Mouse (Mus musculus) layer of hippocampus, postnatal 10 days (tissue): ENCODE measurements at regions not wholly inside any gene's neighbourhood (a gene's known extent, or its start where the extent isn't known, plus 50 kb on each side); places are given as distances from the start of the nearest gene placed in this dataset.

Source experiments
- DNase-seq, 2 experiments: peaks; one replicate each; pipeline ENCODE4 v3.0.0; 2021; ENCODE audit warnings: low spot score in 2 of 2

- no peak for DNase-seq
These were observed 168.3 kb upstream of the Jmjd1c start for GRCm38 (mm10) chr10:66927651-66928050.

GRCm38 (mm10) chr10:66928211-66928990 is 167.5 kb upstream of the Jmjd1c start:
- DNase-seq = no peak

DNA sequence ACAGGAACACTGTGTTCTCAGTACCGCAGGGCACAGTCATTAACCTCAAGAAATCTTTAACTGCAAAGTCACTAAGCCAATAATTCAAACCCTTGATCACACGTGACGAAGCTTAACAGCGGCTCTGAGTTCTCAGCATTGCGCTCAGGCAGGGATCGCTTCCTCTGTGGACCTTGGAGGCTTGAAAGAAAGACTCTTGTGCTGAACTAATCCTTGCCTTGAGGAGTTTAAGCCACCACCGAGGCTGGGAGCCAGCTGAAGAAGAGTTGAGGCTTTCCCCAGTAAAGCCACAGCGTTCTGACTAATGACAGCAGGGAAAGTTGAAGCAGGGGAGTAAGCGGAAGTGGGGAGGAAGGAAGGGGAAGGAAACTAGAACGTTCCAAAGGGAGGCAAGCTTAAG is 165.4 kb upstream of the Jmjd1c start:
- DNase-seq = no peak

DNA sequence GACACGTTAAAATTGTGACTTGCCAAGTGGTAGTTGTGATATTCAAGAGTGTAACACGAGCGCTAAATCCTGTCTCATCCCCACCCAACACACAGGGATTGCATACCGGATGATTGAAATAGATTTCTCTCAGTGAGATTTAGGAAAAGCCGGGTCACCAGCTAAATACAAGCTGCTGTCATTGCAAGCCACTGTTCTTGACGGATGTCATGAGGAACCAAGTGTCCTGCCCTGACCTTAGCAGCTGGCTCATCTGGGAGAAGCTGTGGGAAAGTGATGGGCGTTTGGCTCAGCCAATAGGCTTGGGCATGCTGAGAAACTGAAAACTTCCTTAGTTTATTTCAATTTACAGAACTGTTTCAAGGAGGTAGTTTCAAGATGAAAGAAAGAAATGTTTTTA is 164.4 kb upstream of the Jmjd1c start:
- no peak for DNase-seq

GRCm38 (mm10) chr10:66932544-66932943 is 163.4 kb upstream of the Jmjd1c start:
- no peak for DNase-seq

- DNase-seq = no peak
These were observed 162.2 kb upstream of the Jmjd1c start for GRCm38 (mm10) chr10:66933689-66934088.

GRCm38 (mm10) chr10:66935731-66936130 is 160.2 kb upstream of the Jmjd1c start:
- DNase-seq = no peak

DNA sequence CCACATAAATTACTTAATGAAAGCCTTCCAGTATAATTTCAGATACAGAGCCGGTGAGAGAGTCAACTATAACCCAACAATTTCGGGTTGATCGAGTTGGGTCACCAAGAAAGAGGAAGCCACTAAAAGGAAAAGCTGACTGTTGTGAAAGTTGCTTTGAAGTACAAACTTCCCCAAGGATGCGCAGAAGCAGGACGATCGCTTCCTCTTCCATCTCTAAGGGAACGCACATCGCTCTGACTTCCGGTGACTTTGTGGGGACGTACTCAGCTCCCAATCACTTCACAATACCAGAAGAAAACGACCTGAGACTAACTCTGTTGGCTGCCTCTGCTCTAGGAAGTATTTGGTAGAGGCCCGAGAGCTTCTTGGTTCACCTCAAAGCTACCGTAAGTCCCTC is 158.8 kb upstream of the Jmjd1c start:
- DNase-seq = no peak

DNA sequence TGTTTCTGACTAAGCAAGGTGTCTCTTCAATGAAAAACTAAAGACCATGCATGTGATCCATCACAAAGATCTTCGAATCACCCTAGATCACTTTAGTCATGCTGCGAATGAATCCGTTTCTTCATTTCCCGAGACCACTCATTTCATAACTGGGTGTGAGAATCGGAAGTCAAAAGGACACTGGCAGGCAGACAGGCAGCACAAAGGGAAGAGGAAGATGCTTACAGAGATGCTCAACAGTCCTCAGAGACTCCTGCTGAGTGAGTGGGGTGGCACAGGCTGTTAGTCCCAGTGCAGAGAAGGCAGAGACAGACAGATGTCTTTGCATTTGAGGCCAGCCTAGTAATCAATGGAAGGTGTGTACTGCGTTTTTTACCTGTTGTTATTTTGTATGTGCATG is 155.6 kb upstream of the Jmjd1c start:
- DNase-seq = no peak

- DNase-seq = no peak
These were observed 155.0 kb upstream of the Jmjd1c start for GRCm38 (mm10) chr10:66940922-66941321.

DNA sequence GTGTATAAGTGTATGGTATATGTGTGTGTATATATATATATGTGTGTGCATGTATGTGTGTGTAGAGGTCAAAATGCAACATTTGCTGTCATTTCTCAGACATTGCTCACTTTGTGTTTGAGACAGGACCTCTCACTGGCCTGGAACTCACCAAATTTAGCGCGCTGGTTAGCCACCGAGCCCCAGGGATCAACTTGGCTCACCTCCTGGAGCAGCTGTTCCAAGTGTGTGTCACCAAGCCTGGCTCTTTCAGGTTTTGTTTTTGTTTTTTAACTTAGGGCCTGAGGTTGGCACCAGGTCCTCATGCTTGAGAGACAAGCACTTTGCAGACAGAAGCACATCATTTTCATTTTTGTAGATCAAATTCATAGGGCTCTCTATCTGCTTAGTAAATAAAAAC is 154.0 kb upstream of the Jmjd1c start:
- DNase-seq = no peak

DNA sequence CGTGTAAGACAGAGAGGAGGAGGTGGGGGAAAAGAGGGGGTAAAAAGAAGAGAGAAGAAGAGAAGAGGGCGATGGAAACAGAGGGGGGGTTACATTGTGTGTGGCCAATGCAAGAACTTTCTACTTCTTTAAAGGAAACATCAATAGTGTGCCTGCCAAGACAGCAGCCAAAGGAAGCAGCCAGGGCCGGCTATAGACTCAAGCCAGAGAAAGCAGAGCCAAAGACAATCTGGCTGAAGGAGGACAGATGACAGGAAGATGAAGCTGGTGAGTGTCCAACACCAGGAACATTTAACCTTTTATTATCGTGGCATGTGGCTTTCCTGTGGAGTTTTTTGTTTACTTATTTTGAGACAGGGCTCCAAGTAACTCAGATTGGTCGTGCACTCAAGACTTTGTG is 152.1 kb upstream of the Jmjd1c start:
- no peak for DNase-seq

DNA sequence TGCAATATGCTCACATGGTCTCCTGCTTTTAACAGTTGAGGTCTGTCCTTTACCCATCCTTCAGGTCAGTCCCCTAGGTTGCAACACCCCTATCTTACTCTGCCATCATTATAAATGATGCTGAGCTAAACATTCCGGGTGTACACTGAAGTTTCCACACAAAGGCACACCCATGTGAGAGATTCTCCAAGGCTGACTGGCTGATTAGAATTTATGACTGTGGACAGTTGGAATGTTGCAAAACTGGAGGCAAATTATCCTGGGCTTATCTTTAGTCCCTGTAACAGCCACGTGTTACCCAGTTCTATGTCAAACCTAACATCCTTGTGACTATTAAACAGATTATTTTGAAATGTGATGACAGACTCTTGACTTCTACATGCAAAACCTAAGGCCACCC is 149.8 kb upstream of the Jmjd1c start:
- DNase-seq = no peak

DNA sequence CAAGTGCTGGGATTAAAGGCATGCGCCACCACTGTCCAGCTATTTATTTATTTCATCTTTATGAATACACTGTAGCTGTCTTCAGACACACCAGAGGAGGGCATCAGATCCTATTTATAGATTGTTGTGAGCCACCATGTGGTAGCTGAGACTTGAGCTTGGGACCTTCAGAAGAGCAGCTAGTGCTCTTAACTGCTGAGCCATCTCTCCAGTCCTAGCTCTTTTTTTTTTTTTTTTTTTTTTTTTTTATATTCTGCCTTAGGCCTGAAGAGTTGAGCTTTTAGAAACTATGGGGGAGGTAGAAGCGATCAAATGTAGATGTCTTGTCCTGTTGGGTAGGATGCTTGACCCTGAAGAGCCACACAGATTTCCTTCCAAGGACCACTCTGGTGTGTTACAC is 147.6 kb upstream of the Jmjd1c start:
- DNase-seq = no peak

DNA sequence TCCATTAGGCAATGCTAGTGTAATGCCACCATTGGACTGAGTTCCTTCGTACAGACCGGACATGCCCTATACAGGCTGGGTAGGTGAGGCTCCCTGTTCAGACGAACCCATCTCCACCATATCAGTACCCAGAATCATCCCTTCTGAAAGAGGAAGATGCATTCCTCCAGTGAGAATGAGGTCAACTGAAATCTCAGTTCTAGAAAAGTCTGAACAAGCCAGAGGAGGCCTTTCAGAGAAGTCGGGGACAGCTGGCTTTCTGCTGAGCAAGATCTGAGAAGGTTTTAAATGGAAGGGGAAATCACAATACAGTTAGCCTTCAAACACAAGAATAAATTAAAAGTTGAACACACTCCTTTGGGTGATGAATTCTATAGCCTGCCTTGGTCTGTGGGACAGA is 145.5 kb upstream of the Jmjd1c start:
- DNase-seq = no peak

DNA sequence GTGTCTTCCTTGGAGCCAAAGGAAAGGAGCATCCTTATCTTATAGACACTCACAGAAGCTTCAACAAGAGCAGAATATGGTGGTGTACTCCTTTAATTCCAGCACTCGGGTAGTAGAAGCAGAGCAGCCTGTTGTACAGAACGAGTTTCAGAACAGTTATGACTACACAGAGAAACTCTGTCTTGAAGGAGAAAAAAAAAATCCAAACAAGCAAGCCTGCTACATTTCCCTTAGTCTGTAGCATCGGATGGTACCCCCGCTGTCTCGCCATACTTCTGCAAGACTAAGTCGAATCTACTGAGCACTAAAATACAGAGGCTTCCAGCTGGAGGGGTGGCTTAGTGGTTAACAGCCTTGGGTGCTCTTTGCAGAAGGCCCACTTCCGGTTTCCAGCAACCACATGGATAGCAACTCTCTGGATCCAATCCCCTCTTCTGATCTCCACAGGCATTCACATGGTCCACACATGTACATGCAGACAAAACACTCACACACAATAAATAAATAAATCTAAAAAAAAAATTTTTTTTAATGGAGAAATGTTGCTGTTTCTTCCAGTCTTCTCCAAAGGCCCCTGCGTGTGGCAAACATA is 144.6 kb upstream of the Jmjd1c start:
- no peak for DNase-seq

DNA sequence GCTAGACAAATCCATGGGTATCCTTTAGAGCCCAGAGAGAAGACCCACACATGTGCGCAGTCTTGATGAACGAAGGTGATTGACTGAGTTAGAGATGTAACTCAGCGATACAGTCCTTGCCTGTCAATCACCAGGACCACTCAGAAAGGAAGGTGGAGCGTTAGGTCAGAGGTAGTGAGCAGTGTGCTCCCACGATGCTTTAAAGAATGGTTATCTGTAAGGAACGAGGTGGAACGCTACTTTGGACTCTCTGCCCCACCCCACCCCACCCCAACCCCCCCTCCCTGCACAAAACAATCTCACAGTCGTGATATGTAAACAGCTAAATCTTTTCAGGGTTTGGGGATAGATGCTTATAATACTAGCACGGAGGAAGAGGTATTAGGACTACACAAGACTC is 144.0 kb upstream of the Jmjd1c start:
- DNase-seq = no peak

GRCm38 (mm10) chr10:66953248-66953975 is 142.5 kb upstream of the Jmjd1c start:
- DNase-seq = no peak

DNA sequence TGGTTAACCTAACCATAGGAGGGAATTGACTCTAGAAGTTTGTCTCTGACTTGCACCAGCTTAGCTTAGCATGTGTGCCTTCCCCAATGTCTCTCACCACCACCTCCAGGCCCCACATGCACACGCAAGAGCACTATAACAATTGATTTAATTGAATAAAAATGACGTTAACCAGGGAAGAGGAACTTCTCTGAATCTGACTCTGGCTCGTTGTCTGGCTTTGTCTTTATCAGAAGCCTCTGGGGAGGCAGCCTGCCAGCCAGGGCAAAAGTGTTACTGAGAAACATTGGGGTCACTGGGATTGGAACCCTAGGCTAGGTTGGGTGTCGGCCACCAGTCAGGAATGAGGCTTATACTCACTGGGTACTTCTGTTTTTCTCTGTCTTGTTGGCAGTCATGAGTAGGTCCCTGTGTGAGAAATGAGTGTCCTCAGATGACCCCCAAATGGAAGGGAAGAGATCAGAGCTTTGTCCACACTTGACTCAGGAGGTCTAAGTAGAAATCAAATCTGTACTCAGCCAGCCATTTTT is 141.9 kb upstream of the Jmjd1c start:
- no peak for DNase-seq

- no peak for DNase-seq
These were observed 140.5 kb upstream of the Jmjd1c start for GRCm38 (mm10) chr10:66955430-66955829.

GRCm38 (mm10) chr10:66956619-66957018 is 139.3 kb upstream of the Jmjd1c start:
- DNase-seq = no peak

DNA sequence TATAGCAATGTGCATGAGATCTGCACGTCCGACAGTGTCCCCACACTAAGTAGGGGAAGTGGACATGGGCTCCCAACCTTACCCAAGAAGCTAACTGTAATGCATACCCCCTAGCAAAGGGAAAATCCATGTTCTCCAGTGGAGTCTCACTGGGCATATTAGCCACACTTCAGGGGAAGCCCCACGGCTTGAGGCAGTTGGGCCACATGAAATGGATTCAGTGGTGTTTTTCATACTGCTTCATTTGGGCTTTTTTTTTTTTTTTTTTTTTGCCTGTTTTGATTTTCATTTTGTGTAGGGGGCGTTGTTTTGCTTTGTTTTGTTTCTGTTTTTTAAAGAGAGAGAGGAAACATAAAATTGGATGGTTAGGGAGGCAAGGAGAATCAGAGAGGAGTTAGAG is 138.6 kb upstream of the Jmjd1c start:
- no peak for DNase-seq
